Mouse (Mus musculus) spleen, embryonic (tissue): ENCODE results near the gene Pacsin3.

ENCODE experiments used
- CTCF ChIA-PET: fragments of 350-600 bp; sonication (Branson Sonifier 250); formaldehyde crosslinking; loops from one replicate; lab custom pipeline; 2022; lab: Charles Lee

Gene Pacsin3

DNA sequence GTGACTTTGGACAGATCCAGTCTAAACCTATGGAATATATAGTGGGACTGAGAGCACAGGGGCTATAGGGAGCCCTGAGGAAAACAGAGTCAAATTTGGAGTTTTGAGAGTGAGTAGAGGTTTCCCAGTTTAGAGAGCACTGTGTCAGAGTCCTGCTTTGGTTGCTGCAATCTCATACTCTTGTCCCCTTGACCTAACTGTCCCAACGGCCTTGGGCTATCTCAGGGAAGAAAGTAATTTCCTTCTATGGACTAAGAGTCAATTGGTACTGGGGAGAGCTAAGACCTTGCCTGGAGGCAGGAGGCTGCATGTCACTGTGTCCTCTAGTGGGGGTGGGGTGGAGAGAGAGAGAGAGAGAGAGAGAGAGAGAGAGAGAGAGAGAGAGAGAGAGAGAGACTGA, 3.1 kb downstream of the Pacsin3 start:
- CTCF ChIA-PET = no interaction called here

DNA sequence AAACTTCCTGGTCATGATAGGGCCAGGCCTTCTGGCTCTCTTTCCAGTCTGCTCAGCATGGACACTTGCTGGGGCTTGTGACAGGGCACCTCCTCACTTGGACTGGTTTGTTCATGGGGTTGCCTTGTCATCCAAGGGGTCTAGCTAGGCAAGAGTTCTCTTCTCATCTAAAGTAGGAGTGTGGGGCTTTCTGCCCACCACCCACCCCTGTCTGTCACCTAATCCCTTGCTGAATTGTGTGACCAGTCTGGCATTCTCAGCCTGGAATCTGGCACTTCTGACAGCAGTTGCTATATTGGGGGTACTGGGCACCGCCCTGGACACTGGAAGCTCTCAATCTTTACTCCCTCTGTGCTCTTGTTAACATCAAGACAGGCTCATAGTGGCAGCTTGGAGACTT, 3.7 kb downstream of the Pacsin3 start:
- CTCF ChIA-PET = no interaction called here

DNA sequence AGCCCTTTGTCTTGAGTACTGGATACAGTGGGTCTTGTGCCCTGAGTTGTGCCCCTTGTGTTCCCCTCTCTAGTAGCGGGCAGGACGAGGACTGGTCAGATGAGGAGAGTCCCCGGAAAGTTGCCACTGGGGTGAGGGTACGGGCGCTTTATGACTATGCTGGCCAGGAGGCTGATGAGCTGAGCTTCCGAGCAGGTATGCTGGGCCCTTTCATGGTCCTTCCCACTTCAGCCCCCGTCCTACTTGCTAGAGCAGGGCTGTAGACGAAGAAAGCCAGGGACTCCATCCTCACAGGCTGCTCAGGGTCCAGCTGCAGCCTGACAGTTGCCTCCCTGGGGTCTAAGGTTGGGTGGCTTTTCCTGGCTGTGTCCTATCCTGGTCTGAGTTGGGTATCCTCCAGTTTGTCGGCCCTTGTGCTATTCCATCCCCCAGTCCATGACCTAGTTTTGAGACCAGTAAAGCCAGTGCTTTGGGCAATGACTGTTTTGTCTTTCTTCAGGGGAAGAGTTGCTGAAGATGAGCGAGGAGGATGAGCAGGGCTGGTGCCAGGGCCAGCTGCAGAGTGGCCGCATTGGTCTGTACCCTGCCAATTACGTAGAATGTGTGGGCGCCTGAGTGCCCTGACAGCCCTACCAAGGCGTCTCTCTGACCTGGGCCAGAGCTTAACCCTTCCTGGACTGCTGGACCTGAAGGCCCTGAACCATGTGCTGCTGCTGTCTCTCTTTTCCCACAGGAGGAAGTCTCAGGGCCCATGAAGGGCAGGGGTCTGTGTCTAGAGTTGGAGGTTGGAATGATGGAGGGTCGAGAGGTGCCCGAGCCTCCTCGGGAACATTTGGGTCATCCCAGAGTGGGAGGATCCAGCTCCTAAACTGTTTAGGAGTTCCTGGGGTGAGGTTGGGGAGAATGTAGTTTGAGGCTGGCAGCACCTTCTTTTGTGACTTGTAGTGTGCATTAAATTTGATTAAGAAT, 8.2 kb downstream of the Pacsin3 start:
- CTCF ChIA-PET = no interaction called here

DNA sequence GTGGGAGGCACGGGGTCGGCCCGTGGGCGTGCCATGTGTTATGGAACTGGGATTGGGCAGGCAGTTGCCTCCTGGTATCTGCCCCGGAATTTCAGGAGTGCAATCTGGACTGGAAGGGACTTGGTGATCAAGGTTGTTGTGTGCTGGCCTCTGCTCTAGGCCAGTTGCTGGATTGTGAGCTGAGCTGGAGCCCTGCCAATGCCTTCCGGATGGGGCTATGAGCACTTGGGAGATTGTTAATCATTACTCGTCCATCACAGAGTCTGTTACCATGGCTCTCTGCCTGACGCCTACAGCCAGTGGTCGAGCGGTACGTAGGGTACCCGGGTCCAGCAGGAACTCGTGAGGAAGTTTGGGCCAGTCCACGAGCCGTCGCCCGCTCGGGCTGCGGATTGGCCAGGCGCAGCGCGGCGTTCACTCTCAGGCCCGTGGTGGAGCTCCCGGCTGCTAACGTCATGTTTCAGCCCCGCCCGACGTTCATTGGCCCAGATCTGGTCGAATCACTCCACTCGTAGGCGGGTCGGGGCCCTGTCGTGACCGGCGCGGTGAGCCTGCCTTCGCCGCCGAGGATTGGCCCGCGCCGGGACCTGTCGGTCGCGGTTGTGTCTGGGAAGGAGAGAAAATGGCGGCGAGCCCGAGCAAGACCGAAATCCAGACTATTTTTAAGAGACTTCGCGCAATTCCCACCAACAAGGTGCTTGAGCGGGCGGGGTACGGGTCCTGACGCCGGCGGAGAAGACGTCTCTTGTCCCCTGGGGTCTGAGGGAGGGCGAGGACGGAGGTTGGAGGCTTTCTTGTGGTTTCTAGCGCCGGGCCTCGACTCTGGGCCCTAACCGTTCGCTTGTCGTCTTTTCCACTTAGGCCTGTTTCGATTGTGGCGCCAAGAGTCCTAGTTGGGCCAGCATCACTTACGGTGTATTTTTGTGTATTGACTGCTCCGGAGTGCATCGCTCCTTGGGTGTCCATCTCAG, 9.2 kb downstream of the Pacsin3 start, which contains the start of gene Arfgap2:
Gene Arfgap2 (plus strand): TSS at position 264 of the 971 bp plus-strand sequence.
- CTCF ChIA-PET = interaction anchor here (0.6 kb wide), 1 partner anchor 318 kb away, joined by 5 read pairs; no protein-coding TSS in a partner anchor

DNA sequence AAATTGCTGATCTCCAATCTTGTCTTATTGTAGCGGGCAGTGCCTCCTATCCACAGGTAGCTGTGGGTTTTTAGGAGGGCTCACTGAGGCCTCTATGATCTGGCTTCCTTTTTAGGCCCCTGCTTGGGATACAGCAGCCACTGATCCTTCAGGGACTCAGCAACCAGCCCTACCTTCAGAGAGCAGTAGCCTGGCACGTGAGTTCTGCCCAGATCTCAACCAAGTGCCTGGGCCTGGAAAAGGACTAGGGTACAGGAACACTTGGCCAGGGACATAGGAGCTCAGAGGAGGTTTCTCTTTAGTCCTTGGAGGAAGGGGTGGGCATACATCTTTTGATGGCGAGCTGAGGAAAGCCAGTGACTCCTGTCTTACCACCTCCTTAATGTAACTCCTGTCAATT, 12.3 kb downstream of the Pacsin3 start:
- CTCF ChIA-PET = no interaction called here

DNA sequence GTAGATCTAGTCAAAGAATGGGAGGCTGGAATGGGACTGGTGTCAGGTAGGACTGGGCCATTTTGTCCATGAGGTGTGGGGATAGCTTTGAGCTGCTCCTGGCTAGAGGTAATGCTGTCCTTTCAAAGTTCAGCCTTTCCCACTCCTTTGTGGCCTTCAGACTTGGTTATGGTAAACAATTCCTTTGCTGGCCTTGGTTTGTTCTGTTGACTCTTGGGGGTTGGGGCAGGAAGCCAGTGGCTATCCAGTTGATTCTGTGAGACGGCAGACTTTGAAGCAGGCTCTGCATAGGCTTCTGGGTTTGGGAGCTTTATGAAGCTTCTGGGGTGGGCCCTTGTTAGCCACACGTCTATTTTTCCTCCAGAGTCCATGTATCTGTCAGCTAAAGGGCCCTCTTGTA, 13.0 kb downstream of the Pacsin3 start:
- CTCF ChIA-PET = interaction anchor here (0.6 kb wide), 1 partner anchor 276 kb away, joined by 4 read pairs; no protein-coding TSS in a partner anchor

DNA sequence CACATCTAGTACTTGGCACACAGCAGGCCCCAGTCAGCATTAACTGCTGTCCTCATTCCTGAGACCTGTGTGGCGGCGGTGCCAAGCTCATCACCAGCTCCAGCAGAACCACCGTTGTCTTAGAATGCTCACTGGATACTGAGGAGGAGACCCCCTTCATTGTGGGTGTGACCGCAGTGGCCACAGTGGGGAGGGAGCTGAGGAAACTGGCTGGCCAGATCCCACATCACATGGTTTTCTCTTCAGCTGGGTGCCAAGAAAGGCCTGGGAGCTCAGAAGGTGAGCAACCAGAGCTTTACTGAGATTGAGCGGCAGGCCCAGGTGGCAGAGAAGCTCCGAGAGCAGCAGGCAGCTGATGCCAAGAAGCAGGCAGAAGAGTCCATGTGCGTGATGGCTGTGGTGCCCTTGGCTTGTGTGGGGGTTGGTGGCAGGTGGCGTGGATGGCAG, 14.0 kb downstream of the Pacsin3 start:
- CTCF ChIA-PET = no interaction called here

DNA sequence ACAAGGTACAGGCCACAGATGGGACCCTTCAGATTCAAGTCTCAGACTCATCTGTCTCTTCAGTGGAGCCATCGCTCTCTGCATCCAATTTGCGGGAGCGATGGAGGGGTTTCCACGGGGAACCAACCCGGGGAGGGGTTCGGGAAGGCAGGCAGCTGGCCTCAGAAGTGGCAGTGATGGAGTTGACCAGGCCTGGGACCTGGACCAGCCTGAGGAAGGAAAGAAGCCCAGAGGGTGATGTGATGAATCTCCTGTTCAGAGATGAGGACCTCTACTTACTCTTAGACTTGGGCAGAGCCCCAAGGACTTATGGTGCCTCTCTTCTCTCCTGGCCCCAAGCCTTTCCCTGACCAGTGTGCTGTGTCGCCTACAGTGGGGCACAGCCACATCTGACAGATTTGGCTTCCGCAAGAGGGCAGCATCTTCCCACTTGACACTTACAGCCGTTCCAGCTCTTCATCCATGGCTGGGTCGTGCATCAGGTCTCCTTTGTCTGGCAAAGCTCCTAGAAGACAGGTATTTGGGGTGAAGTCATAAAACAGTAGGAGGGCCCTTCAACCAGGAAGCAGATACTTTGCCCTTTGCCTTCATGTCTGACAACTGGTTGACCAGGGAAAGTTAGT, 23.1 kb downstream of the Pacsin3 start:
- CTCF ChIA-PET = no interaction called here

DNA sequence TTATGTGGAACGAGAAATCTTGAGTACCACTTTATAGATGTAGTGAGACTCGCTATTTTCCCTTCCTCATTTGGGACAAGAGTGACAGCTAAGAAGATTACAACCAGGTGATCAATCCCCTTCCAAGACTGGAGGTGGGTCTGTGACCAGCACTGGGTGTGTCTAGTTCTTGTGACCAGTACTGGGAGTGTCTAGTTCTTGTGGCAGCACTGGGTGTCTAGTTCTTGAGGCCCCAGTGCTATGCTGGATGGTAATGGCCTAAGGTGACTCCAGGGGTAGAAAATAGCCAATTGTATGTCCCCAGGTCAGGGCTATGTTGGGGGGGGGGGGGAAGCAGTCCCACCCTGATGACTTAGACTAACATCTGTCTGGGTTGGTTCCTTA, 23.6 kb downstream of the Pacsin3 start:
- CTCF ChIA-PET = no interaction called here

DNA sequence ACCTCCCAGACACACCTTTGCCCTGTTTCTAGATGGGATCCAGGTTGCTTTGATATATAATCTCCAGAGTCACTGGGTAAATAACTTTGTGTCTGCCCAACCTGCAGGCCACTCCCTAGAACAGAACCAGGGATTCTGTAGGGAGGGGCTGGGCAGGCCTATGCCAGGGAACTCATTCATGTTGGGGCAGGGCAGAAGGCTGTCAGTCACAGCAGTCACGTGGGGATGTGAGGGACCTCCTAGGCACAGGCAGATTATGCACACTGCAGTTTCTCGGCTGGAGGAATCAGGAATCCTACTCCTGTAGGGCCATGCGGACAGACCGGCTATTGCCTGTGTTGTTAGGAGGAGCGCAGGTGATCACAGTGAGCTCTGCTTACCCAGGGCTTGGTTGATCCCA, 25.6 kb downstream of the Pacsin3 start:
- CTCF ChIA-PET = interaction anchor here (0.7 kb wide), 1 partner anchor 13 kb away, joined by 3 read pairs; no protein-coding TSS in a partner anchor

DNA sequence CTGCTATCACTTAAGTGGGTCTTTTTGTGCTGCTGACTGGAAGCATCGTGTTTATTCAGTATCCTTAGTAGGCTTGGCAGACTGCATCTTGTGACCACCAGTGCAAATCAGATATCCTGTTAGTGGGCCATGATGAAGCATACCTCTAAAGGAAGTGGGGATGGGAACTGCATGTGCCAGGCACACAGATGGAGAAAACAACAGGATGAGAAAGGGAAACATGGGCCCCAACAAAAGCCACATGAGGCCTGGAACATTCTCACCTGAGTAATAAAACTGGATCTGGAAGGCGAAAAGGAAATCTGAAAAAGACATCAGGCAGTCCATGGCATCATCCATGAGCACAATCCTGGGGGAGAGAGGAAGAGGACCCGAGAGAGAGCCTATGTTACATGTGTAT, 28.2 kb downstream of the Pacsin3 start:
- CTCF ChIA-PET = interaction anchor here (0.7 kb wide), 1 partner anchor 139 kb away, joined by 3 read pairs; no protein-coding TSS in a partner anchor

DNA sequence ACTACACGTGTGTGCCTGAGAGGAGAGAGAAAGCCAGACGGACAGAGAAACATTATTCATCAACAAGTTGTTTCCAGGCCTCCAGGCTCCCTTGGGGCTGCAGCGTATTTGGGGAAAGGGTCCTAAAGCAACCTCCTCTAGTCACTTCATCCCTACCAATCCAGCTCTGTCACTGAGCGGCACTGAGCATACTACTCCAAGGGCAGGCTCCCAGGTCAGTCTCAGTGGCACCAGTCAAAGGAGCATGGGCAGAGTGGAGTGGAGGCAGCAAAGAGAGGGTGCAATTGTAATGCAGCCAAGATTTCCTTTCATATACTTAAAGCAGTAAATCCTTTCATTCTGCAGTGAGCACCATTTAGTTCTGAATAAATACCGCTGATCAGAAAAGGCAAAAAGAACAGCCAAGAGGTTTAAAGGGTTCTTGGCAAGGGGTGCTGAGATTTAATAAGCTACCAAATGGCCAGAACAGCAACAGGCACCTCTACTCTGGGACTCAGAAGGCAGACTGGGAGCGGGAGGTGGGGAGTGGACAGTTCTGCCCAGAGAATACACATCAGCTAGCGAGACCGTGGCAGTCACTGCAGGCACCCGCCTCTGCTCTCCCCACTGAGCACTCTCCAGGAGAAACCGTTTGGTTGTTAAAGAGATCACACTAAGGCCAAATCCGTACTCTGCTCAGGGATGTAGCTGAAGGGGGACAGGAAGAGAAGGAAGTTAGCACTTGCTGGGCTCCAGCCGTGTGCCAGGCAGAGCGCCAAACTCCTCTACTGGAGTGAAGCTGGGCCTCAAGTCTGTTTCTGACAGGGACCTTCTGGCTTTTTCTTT, 28.8 kb downstream of the Pacsin3 start:
- CTCF ChIA-PET = no interaction called here

DNA sequence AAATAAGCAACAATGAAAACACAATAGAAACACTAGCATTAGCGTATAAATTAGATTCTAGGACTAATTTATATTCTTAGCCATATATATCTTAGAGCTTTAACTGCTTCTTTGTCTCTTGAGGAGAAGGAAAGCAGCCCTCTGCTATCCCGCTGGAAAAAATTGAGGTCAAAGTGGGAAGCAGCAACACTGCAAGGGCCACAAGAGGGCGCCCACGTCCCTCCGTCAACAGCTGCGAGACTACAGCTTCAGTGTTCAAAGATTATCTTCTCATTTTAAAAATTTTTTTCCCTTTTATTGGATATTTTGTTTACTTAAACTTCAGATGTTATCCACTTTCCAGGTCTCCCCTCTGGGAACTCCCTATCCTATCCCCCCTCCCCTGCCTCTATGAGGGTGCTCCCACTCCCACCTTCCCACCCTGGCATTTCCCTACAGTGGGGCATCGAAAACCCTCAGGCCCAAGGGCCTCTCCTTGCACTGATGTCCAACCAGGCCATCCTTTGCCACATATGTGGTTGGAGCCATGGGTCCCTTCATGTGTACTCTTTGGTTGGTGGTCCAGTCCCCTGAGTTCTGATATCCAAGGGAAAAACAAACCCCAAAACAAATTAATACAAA, 30.2 kb downstream of the Pacsin3 start:
- CTCF ChIA-PET = interaction anchor here (0.7 kb wide), 1 partner anchor 313 kb away, joined by 9 read pairs; no protein-coding TSS in a partner anchor

DNA sequence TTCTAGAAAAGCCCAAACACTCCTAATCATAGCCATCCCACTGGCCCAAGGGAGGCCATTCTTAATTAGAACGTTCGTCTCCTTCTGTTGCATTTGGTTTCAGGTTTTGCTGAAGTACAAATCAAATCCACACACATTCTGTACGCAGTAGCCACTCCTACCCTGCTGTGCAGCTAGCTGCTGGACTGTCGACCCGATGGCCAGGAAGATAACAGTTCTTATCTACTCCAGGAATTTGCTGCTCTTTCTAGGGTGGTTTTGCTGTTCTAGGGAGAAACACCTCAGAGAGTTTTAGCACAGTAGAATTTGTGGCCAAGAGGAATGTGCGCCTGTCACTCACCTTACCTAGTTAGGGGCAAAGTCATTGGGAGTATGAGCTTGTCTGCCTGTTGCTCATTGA, 31.8 kb downstream of the Pacsin3 start:
- CTCF ChIA-PET = no interaction called here

DNA sequence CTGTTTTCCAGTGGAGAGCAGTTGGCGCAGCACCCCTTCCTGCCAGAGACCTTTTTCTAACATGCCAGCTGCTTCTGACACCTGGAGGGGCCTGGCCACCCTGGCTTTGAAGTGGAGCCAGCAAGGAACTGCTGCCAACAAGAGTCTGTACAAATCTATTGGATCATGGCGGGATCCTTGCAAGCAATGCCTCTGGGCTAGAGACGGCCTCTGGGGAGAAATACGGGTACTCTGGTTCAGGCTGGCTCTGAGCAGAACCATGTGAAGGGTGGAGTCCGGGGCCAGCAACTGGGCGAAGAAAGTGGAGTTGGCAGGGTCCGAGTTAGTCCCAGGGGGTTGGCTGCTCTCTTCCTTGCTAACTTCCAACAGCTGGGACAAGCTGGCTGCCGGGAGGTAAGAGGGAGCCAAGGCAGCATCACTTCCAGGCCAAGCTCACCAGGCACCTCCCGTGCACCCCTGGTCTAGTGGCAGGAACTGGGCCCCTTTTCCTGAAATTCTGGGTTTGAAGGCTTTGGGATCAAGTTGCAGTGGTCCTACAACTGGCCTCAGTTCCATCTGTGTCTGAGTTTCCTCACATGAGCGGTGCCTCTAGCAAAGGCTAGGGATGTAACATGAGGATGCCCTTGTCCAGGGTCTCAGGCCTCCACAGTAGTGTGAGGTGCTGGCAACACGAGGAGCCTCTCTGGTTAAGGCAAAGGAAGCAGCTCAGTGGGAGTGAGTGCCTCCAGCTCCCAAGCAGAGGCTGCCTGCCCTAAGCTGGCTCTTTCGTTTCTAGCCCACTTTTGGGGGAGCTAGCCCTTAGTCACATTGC, 35.6 kb downstream of the Pacsin3 start:
- CTCF ChIA-PET = no interaction called here

DNA sequence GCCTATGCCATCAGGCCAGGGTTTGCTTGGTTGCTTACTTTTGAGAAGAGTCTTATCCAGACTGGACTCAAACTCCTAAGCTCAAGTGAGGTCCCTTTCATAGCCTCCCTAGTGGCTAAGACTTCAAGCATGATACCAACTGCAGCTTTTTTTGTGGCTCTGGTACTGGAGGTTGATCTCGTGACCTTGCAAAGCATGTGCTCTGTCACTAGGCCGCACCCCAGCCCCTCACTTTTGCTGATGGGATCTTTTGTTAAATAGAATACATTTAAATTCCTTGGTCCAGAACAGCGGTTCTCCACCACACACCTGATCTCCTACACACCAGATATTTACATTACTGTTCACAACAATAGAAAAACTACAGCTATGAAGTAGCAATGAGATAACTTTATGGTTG, 38.5 kb downstream of the Pacsin3 start:
- CTCF ChIA-PET = interaction anchor here (0.6 kb wide), 1 partner anchor 13 kb away, joined by 3 read pairs; no protein-coding TSS in a partner anchor

DNA sequence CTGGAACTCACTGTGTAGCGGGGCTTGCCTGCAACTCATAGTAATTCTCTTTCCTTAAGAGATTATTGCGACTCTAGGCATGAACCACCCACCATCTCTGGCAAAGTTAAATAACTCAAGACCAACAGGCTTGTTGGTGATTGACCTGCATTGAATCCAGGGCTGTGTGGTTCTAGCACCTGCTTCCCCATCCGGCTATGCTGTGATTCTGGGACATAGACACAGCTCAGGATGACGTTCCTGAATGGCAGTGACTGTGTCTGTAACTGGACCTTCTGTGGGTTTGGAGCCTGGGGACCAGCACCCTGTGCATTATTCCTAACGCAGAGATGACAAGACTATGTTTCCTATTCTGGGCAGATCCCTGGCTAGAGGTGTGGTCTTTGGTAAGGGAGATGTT, 40.1 kb downstream of the Pacsin3 start:
- CTCF ChIA-PET = no interaction called here

DNA sequence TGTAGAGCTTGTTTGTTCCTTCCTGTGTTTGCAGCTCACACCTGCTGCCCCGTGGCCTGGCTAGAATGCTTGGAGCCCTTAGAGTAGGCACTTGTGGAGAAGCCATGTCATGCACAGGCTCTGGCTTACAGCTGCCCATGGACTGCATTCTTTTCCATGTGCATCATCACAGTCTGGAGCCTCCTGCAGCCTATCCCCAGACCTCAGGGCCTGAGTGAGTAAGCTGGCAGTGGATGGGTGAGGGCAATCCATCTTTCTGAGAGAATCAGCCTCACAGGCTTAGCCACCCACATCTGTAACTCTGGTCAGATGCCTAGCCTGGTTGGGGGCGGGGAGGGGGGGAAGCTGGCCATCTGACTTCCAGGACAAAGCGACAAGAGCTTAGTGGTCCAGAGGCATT, 43.4 kb downstream of the Pacsin3 start:
- CTCF ChIA-PET = no interaction called here

DNA sequence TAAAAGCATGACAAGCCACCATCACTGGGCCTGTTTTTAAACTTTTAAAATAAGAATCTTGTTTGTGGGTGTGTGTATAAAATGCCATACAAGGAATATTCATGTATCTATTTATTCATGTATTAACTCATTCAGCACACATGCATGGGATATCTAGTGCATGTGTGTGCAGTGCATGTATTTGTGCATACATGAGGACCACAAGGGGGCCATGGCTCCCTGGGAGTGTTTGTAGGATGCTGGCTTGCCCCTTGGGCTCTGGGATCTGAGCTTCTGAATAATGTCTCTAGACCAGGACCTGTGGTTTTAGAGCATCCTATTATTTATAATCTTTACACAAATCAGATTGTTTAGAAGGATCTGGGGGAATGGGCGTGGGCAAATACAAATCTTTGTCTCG, 45.0 kb downstream of the Pacsin3 start:
- CTCF ChIA-PET = no interaction called here
